Mouse (Mus musculus): Measurements from ENCODE around the gene Foxi2.

DNA sequence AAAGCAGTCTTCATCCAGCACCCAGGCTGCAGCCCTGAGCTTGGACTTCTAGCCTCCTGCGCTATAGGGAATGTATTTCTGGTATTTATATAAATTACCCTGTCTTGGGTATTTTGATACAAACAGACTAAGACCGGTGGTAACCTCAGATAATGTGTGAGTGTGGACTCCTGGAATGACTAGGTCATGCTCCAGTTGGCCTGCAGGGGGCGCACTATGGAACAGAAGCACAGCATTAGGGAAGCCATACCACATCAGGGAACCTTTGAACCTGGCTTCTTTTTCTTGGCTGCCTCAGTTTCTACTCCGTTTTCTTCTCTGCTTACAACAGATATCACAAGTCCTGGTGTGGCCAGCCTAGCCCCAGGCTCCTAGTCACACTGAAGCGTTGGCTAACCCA is 33.2 kb upstream of the Foxi2 start:
- TF ChIP-seq ZC3H11A (IDR thresholded peaks at IDR 0.05; ENCODE audit: borderline replicate concordance, low read depth, low read length) = no peak
- TF ChIP-seq MAFK (IDR thresholded peaks at IDR 0.05; ENCODE audit: insufficient read depth, low read depth, low read length) = no peak
- no peak for TF ChIP-seq HCFC1 (IDR thresholded peaks at IDR 0.05; ENCODE audit: borderline replicate concordance, insufficient read depth, low read length)
- no peak for TF ChIP-seq ZNF384 (IDR thresholded peaks at IDR 0.05; ENCODE audit: low read depth, low read length)
